Mouse (Mus musculus): ENCODE data around the gene Ccdc81. TPM values are rescaled to one million over a fixed set of nuclear protein-coding genes. Genes with fewer than 3 reads are reported as not detected.

Ccdc81 gene
- polyA plus RNA-seq, 1 experiment = 1.1 TPM

GRCm38 (mm10) chr7:89837841-89838240 is 65.6 kb downstream of the Ccdc81 start:
- TF ChIP-seq CTCF (IDR thresholded peaks at IDR 0.05; ENCODE audit: borderline replicate concordance, extremely low read depth, insufficient read depth, insufficient read length) (no peak), POLR2A (IDR thresholded peaks at IDR 0.05; ENCODE audit: borderline replicate concordance, extremely low read depth, insufficient read depth, insufficient read length, poor library complexity, severe bottlenecking) (no peak)

GRCm38 (mm10) chr7:89836676-89837075 is 66.8 kb downstream of the Ccdc81 start:
- no peak for DNase-seq (ENCODE audit: low read depth)
- TF ChIP-seq CTCF (IDR thresholded peaks at IDR 0.05; ENCODE audit: borderline replicate concordance, extremely low read depth, insufficient read depth, insufficient read length) = no peak
- TF ChIP-seq POLR2A (IDR thresholded peaks at IDR 0.05; ENCODE audit: borderline replicate concordance, extremely low read depth, insufficient read depth, insufficient read length, poor library complexity, severe bottlenecking) = no peak

More at GRCm38 (mm10) chr7:89837841-89838240, 65.6 kb downstream of the Ccdc81 start:
- no peak for DNase-seq (ENCODE audit: low read depth)

- TF ChIP-seq CTCF (IDR thresholded peaks at IDR 0.05; ENCODE audit: borderline replicate concordance, extremely low read depth, insufficient read depth, insufficient read length) (no peak), POLR2A (IDR thresholded peaks at IDR 0.05; ENCODE audit: borderline replicate concordance, extremely low read depth, insufficient read depth, insufficient read length, poor library complexity, severe bottlenecking) (no peak)
- peak; percentile 42 for DNase-seq (ENCODE audit: low read depth)
Measured at GRCm38 (mm10) chr7:89835566-89835965, 67.9 kb downstream of the Ccdc81 start.

GRCm38 (mm10) chr7:89833521-89833920 is 69.9 kb downstream of the Ccdc81 start:
- no peak for DNase-seq (ENCODE audit: low read depth)
- no peak for TF ChIP-seq CTCF (IDR thresholded peaks at IDR 0.05; ENCODE audit: borderline replicate concordance, extremely low read depth, insufficient read depth, insufficient read length)
- no peak for TF ChIP-seq POLR2A (IDR thresholded peaks at IDR 0.05; ENCODE audit: borderline replicate concordance, extremely low read depth, insufficient read depth, insufficient read length, poor library complexity, severe bottlenecking)

- TF ChIP-seq CTCF (IDR thresholded peaks at IDR 0.05; ENCODE audit: borderline replicate concordance, extremely low read depth, insufficient read depth, insufficient read length) (peak; percentile 43; the same call in 1 of the 2 replicates), POLR2A (IDR thresholded peaks at IDR 0.05; ENCODE audit: borderline replicate concordance, extremely low read depth, insufficient read depth, insufficient read length, poor library complexity, severe bottlenecking) (no peak)
- peak; percentile 39 for DNase-seq (ENCODE audit: low read depth)
Measured at GRCm38 (mm10) chr7:89829201-89829600, 74.2 kb downstream of the Ccdc81 start.

- no peak for DNase-seq (ENCODE audit: low read depth)
- TF ChIP-seq CTCF (IDR thresholded peaks at IDR 0.05; ENCODE audit: borderline replicate concordance, extremely low read depth, insufficient read depth, insufficient read length) (no peak), POLR2A (IDR thresholded peaks at IDR 0.05; ENCODE audit: borderline replicate concordance, extremely low read depth, insufficient read depth, insufficient read length, poor library complexity, severe bottlenecking) (no peak)
Measured at GRCm38 (mm10) chr7:89828436-89829065, 74.9 kb downstream of the Ccdc81 start.

Other genes starting within 250 kb of the Ccdc81 start
- gene Hikeshi, start 37.6 kb upstream of the Ccdc81 start, polyA plus RNA-seq (2012; rRNA removed) = 81.1 and 91.4 TPM in 2 replicates
- 48.8 and 50.2 TPM in 2 replicates for gene Eed, start 77.4 kb upstream of the Ccdc81 start, polyA plus RNA-seq (2012; rRNA removed)
- gene Picalm, start 226.6 kb upstream of the Ccdc81 start, polyA plus RNA-seq (2012; rRNA removed) = 182 and 193 TPM in 2 replicates

Data from brain, embryonic 14.5 days (tissue).